Mouse (Mus musculus): ENCODE data around the gene Oprd1. TPM values are rescaled to one million over a fixed set of nuclear protein-coding genes. Genes with fewer than 3 reads are reported as not detected.

Gene Oprd1
- polyA plus RNA-seq, 1 experiment from 2014 or later: 0.30 TPM

DNA sequence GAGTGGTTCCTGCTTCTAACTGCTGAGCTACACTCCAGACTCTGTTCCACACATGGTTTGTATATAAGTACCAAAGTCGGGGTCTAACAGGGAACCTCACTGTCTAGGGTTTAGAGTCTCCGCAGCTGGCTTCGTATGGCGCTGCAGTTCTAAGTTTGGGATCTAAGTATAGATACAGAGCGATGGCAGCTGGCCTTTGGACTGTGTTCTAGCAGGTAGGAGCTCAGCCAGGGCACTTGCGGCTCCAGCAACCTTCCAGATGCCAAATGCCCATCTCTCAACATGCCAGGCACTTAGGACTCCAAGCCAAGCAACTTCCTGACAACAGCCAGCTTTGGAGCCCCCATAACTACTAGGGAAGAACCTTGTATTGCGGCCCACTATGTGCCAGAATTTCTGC lies 36.1 kb downstream of the Oprd1 start:
- Histone ChIP-seq H3K4me1 (ENCODE audit: control insufficient read depth, insufficient read depth, low read length) (0 out of 2 replicates have a peak, but pooled peaks cover 1% of the 10 kb centered on the region), H3K27me3 (ENCODE audit: control insufficient read depth, insufficient read depth, low read length) (0 out of 2 replicates have a peak, but pooled peaks cover under 1% of the 10 kb centered on the region), H3K27ac (ENCODE audit: low read length) (no peak overlapping the region), H3K4me2 (ENCODE audit: low read depth, low read length) (no peak overlapping the region), H3K36me3 (ENCODE audit: control insufficient read depth, insufficient read depth, low read length) (no peaks in the 10 kb centered on the region), H3K9me3 (replicated peaks; ENCODE audit: control insufficient read depth, low read length) (no peaks in the 10 kb centered on the region), H3K9ac (ENCODE audit: low read length) (no peak overlapping the region), H3K4me3 (replicated peaks; ENCODE audit: low read length) (no peak overlapping the region)
- WGBS: 88% methylated on average over 7 of the region's 7 CpGs
- no peak for ATAC-seq (ENCODE audit: insufficient read depth, low FRiP score)

DNA sequence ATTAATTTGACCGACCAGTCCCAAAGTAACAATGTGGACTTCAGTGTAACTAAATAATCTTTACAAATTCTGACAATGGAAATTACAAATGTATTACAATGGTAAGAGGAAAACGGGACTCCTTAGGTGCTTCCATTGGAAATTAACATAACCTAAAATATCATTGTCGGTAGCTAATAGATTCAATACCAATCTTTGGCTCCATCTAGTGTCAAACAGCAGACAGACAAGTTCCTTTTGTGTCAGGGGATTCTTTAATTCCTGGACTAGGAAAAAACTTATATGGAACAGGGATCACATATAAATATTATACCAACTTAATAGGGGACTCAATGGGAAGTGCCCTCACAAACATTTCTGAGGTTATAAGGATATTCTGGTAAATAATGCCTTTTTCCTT lies 43.1 kb downstream of the Oprd1 start:
- Histone ChIP-seq H3K4me2 (ENCODE audit: low read depth, low read length) (no peak overlapping the region), H3K9me3 (replicated peaks; ENCODE audit: control insufficient read depth, low read length) (no peaks in the 10 kb centered on the region), H3K4me1 (ENCODE audit: control insufficient read depth, insufficient read depth, low read length) (peaks cover 8% of the 10 kb centered on the region; the same call in 1 of the 2 replicates), H3K9ac (ENCODE audit: low read length) (no peak overlapping the region), H3K36me3 (ENCODE audit: control insufficient read depth, insufficient read depth, low read length) (no peaks in the 10 kb centered on the region), H3K4me3 (replicated peaks; ENCODE audit: low read length) (no peak overlapping the region), H3K27me3 (ENCODE audit: control insufficient read depth, insufficient read depth, low read length) (no peaks in the 10 kb centered on the region), H3K27ac (ENCODE audit: low read length) (no peak overlapping the region)
- no peak for ATAC-seq (ENCODE audit: insufficient read depth, low FRiP score)
- 28% methylated on average over 3 of the region's 3 CpGs for WGBS

DNA sequence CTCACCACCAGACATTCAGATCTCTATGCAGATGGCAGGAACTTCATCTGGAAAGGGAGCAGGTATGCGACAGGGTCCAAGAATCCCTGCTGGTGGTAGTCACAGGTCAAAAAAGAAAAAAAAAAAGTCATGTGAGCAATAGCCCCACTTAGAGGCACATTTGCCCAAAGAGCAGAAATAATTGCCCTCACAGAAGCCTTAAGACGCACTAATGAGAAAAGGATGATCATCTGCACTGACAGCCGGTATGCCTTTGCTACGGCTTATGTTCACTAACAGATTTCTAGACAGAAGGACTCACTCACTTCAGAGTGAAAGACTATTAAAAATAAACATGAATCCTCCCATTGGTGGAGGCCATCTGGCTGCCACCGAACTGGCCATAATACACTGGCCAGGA lies 44.7 kb downstream of the Oprd1 start:
- no peak overlapping the region for H3K4me3 ChIP-seq (replicated peaks; ENCODE audit: low read length)
- no peaks in the 10 kb centered on the region for H3K27me3 ChIP-seq (ENCODE audit: control insufficient read depth, insufficient read depth, low read length)
- H3K4me2 ChIP-seq (ENCODE audit: low read depth, low read length): no peak overlapping the region
- H3K27ac ChIP-seq (ENCODE audit: low read length): no peak overlapping the region
- H3K36me3 ChIP-seq (ENCODE audit: control insufficient read depth, insufficient read depth, low read length): no peaks in the 10 kb centered on the region
- H3K4me1 ChIP-seq (ENCODE audit: control insufficient read depth, insufficient read depth, low read length): peaks cover 8% of the 10 kb centered on the region; the same call in 1 of the 2 replicates
- 70% methylated on average over 5 of the region's 5 CpGs for WGBS
- H3K9me3 ChIP-seq (replicated peaks; ENCODE audit: control insufficient read depth, low read length): no peaks in the 10 kb centered on the region
- H3K9ac ChIP-seq (ENCODE audit: low read length): no peak overlapping the region
- ATAC-seq (ENCODE audit: insufficient read depth, low FRiP score): no peak

DNA sequence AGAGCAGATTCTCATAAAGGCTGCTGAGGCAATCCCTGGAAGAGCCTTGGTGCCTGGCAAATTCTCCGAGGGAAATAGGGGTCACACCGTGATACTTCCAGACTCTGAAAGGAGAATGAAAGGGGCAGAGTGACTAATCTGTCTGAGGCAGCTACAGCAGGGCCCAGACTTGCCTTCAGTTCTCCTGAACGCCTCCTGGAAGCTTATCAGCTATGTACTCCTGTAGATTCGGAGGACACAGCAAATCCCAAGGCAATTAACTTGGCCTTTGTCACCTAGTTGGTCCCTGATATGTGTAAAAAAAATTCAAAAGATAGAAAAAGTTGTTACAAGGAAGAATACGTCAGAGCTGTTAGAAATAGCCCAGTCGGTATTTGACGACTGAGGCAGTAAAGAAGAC lies 49.2 kb downstream of the Oprd1 start:
- WGBS: 61% methylated on average over 7 of the region's 7 CpGs
- no peak for ATAC-seq (ENCODE audit: insufficient read depth, low FRiP score)
- no peaks in the 10 kb centered on the region for H3K9me3 ChIP-seq (replicated peaks; ENCODE audit: control insufficient read depth, low read length)
- H3K27ac ChIP-seq (ENCODE audit: low read length): no peak overlapping the region
- no peaks in the 10 kb centered on the region for H3K27me3 ChIP-seq (ENCODE audit: control insufficient read depth, insufficient read depth, low read length)
- no peaks in the 10 kb centered on the region for H3K36me3 ChIP-seq (ENCODE audit: control insufficient read depth, insufficient read depth, low read length)
- H3K4me1 ChIP-seq (ENCODE audit: control insufficient read depth, insufficient read depth, low read length): peaks cover 6% of the 10 kb centered on the region; the same call in 1 of the 2 replicates
- no peak overlapping the region for H3K9ac ChIP-seq (ENCODE audit: low read length)
- no peak overlapping the region for H3K4me2 ChIP-seq (ENCODE audit: low read depth, low read length)
- H3K4me3 ChIP-seq (replicated peaks; ENCODE audit: low read length): no peak overlapping the region

DNA sequence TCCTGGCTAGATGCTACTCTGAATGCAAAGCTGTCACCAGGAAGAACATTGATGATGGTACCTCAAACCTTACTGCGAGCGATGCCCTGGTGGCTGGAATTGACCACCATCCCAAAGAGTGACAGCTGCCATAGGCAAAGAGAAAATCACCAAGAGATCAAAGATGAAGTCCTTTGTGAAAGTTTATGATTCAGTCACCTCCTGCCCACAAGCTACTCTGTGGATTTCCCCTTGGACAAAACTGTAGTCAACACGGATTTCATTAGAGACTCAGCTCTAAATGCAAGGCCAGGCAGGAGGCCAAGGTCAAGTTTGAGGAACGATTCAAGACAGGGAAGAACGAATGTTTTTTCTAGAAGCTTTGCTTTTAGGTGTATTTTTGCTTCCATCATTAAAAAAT lies 50.4 kb downstream of the Oprd1 start:
- no peak for ATAC-seq (ENCODE audit: insufficient read depth, low FRiP score)
- H3K4me1 ChIP-seq (ENCODE audit: control insufficient read depth, insufficient read depth, low read length): peaks cover 6% of the 10 kb centered on the region; the same call in 1 of the 2 replicates
- H3K4me2 ChIP-seq (ENCODE audit: low read depth, low read length): no peak overlapping the region
- no peaks in the 10 kb centered on the region for H3K9me3 ChIP-seq (replicated peaks; ENCODE audit: control insufficient read depth, low read length)
- 80% methylated on average over 5 of the region's 5 CpGs for WGBS
- no peak overlapping the region for H3K27ac ChIP-seq (ENCODE audit: low read length)
- H3K9ac ChIP-seq (ENCODE audit: low read length): no peak overlapping the region
- H3K36me3 ChIP-seq (ENCODE audit: control insufficient read depth, insufficient read depth, low read length): no peaks in the 10 kb centered on the region
- no peaks in the 10 kb centered on the region for H3K27me3 ChIP-seq (ENCODE audit: control insufficient read depth, insufficient read depth, low read length)
- H3K4me3 ChIP-seq (replicated peaks; ENCODE audit: low read length): no peak overlapping the region

DNA sequence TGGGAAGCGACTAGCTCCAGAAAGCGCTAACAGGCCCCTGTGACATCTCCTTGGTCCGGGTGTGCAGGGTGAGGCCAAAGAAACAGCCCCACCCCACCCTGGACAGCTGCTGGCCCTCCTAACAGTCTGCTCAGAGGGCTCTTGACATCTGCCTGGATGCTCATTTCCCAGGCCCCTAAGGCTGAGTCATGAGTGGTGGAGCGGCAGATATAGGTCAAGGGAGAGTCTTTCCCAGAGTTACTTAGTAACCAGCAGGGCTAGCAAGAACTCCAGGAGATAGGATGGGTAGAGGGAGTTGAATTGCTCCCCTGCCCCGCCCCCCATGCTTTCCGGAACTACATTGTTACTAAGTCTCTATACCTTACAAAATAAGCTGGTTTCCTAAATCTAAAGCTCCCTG lies 51.1 kb downstream of the Oprd1 start:
- ATAC-seq (ENCODE audit: insufficient read depth, low FRiP score): 0 out of 2 replicates have a peak, but pooled peaks have one; percentile 10
- no peaks in the 10 kb centered on the region for H3K27me3 ChIP-seq (ENCODE audit: control insufficient read depth, insufficient read depth, low read length)
- H3K4me3 ChIP-seq (replicated peaks; ENCODE audit: low read length): no peak overlapping the region
- no peaks in the 10 kb centered on the region for H3K36me3 ChIP-seq (ENCODE audit: control insufficient read depth, insufficient read depth, low read length)
- H3K27ac ChIP-seq (ENCODE audit: low read length): no peak overlapping the region
- no peaks in the 10 kb centered on the region for H3K9me3 ChIP-seq (replicated peaks; ENCODE audit: control insufficient read depth, low read length)
- no peak overlapping the region for H3K9ac ChIP-seq (ENCODE audit: low read length)
- H3K4me1 ChIP-seq (ENCODE audit: control insufficient read depth, insufficient read depth, low read length): peaks cover 6% of the 10 kb centered on the region; the same call in 1 of the 2 replicates
- WGBS: 68% methylated on average over 6 of the region's 6 CpGs
- H3K4me2 ChIP-seq (ENCODE audit: low read depth, low read length): no peak overlapping the region

DNA sequence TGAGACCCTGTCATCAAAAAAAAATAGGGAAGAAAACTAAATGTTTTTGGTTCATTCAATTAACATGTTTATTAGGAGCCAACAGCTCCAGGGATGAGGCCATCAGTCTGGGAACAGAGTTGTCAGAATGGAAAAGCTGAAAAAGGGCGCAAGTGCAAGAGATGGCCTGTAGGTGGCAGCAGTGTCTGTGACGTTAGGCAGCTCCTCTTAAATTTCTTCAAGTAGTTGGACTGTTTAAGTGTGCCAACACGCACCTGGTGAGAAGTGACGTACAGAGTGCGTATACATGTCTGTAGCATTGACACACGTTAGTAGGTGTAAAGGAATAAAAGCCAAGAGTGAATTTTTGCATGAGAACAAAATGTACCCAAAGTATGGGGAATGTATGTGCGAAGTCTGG lies 55.4 kb downstream of the Oprd1 start:
- no peak overlapping the region for H3K27ac ChIP-seq (ENCODE audit: low read length)
- 15% methylated on average over 7 of the region's 7 CpGs for WGBS
- ATAC-seq (ENCODE audit: insufficient read depth, low FRiP score): no peak

DNA sequence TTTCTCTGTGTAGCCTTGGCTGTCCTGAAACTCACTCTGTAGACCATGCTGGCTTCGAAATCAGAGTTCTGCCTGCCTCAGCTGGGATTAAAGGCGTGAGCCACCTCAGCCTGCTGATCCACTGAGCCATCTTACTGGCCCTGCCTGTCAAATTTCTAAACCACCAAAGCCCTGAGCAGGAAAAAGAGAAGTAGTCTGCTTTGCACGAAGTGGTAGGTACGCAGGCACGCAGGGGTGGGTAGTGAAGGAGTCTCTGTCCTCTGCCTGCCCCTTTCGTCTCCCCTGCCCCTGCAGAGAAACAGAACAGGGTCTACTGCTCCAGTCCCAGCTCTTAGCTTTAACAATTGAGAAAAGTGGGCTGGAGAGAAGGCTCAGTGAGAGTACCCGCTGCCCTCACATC lies 59.2 kb downstream of the Oprd1 start:
- no peaks in the 10 kb centered on the region for H3K27me3 ChIP-seq (ENCODE audit: control insufficient read depth, insufficient read depth, low read length)
- no peak overlapping the region for H3K27ac ChIP-seq (ENCODE audit: low read length)
- ATAC-seq (ENCODE audit: insufficient read depth, low FRiP score): no peak
- no peaks in the 10 kb centered on the region for H3K36me3 ChIP-seq (ENCODE audit: control insufficient read depth, insufficient read depth, low read length)
- 76% methylated on average over 7 of the region's 7 CpGs for WGBS
- no peaks in the 10 kb centered on the region for H3K9me3 ChIP-seq (replicated peaks; ENCODE audit: control insufficient read depth, low read length)
- H3K4me2 ChIP-seq (ENCODE audit: low read depth, low read length): no peak overlapping the region
- no peak overlapping the region for H3K9ac ChIP-seq (ENCODE audit: low read length)
- H3K4me3 ChIP-seq (replicated peaks; ENCODE audit: low read length): no peak overlapping the region
- no peaks in the 10 kb centered on the region for H3K4me1 ChIP-seq (ENCODE audit: control insufficient read depth, insufficient read depth, low read length)

More for the DNA sequence above, 55.4 kb downstream of the Oprd1 start:
- no peak overlapping the region for H3K9ac ChIP-seq (ENCODE audit: low read length)
- H3K9me3 ChIP-seq (replicated peaks; ENCODE audit: control insufficient read depth, low read length): no peaks in the 10 kb centered on the region
- H3K4me3 ChIP-seq (replicated peaks; ENCODE audit: low read length): no peak overlapping the region
- H3K27me3 ChIP-seq (ENCODE audit: control insufficient read depth, insufficient read depth, low read length): no peaks in the 10 kb centered on the region
- H3K4me2 ChIP-seq (ENCODE audit: low read depth, low read length): no peak overlapping the region
- no peaks in the 10 kb centered on the region for H3K4me1 ChIP-seq (ENCODE audit: control insufficient read depth, insufficient read depth, low read length)
- no peaks in the 10 kb centered on the region for H3K36me3 ChIP-seq (ENCODE audit: control insufficient read depth, insufficient read depth, low read length)

DNA sequence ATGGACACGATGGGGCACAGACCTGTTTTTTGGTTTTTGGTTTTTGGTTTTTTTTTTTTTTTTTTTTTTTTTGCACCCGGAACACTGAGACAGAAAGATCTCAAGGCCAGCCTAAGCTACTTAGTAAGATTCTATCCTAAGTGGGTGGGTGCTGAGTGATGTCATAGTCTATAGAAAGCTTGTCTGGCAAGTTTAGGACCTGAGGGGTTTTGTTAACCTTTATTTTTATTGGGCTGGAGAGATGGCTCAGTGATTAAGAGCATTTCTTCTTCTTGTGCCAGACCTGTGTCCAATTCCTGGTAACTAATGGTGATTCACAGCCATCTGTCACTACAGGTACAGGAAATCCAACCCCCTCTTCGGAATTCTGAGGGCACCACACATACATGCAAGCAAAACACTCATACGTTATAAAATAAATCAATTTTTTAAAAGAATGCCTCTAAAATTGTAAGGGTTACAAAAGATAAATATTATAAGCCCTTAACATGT lies 63.7 kb downstream of the Oprd1 start:
- Histone ChIP-seq H3K9me3 (replicated peaks; ENCODE audit: control insufficient read depth, low read length) (no peaks in the 10 kb centered on the region), H3K4me3 (replicated peaks; ENCODE audit: low read length) (no peak overlapping the region), H3K4me2 (ENCODE audit: low read depth, low read length) (no peak overlapping the region), H3K27ac (ENCODE audit: low read length) (no peak overlapping the region), H3K4me1 (ENCODE audit: control insufficient read depth, insufficient read depth, low read length) (peaks cover 19% of the 10 kb centered on the region; the same call in 1 of the 2 replicates), H3K9ac (ENCODE audit: low read length) (no peak overlapping the region), H3K27me3 (ENCODE audit: control insufficient read depth, insufficient read depth, low read length) (no peaks in the 10 kb centered on the region), H3K36me3 (ENCODE audit: control insufficient read depth, insufficient read depth, low read length) (no peaks in the 10 kb centered on the region)
- no peak for ATAC-seq (ENCODE audit: insufficient read depth, low FRiP score)
- 58% methylated on average over 4 of the region's 4 CpGs for WGBS

Data from stomach, embryonic 16.5 days (tissue).